Mouse (Mus musculus): Measurements from ENCODE around the gene Tk1. TPM values are rescaled to one million over a fixed set of nuclear protein-coding genes. Genes with fewer than 3 reads are reported as not detected.
"Not testable (repeated sequence)": the region's sequence is repeated elsewhere in the genome, so short reads cannot be mapped to it uniquely, and the experiment has no call there.

The Tk1 gene
- total RNA-seq, 2 experiments from 2014 or later: 2.0 to 3.0 TPM

GRCm38 (mm10) chr11:117824060-117824969 is 1.6 kb downstream of the Tk1 start:
- DNase-seq: peak; percentile 85
- intact Hi-C loops (cut with DNase I): loop anchor here (1.0 to 2.0 kb wide), 3 partner anchors 34 to 439 kb away; partner anchors contain the start of genes Tmc6 and Tmc8

- DNase-seq: no peak
- intact Hi-C loops (cut with DNase I): no loop called here
Measured at GRCm38 (mm10) chr11:117823411-117823810, 2.5 kb downstream of the Tk1 start.

GRCm38 (mm10) chr11:117822728-117823241 is 3.1 kb downstream of the Tk1 start:
- DNase-seq: peak in 1 of 2 experiments; percentile 52
- intact Hi-C loops (cut with DNase I): no loop called here

DNA sequence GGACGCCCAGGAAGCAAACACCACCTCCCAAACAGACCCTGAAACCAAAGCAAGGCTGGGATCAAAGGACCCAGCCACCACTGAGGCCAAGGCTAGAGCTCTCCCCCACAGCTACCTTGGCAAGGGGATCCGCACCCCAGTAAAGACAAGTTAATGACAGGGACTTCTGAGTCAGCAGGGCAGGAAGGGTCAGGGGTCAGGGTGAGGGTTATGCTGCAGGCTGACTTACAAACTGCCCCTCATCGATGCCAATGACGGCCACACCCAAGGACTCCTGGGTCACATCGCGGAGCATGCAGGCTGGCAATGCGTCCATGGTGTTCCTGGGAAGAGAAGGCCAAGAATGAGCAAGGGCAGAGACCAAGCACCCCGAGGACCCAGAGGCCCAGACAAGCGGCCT is 4.0 kb downstream of the Tk1 start:
- DNase-seq: no peak
- intact Hi-C loops (cut with DNase I): no loop called here

- no peak for DNase-seq
- intact Hi-C loops (cut with DNase I): no loop called here
Measured at GRCm38 (mm10) chr11:117820173-117820572, 5.7 kb downstream of the Tk1 start.

DNA sequence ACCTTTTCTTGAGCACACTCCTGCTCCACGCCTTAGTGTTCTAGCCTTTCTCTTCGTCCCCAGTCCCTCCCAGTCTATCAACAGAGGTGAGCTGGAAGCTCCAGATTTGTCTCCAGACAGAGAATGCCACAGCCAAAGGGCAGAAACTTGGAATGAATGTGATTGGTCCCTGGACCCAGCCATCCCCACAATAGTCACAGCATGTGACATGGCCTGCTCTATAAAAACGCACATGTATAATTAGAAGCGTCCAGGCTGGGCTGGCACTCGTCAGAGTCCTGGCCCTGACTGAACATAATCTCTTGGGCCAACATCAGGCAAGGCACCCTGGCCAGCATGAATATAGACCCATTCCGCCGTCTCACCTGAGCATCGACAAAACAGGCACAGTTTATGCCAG is 6.8 kb downstream of the Tk1 start:
- intact Hi-C loops (cut with DNase I): no loop called here
- DNase-seq: peak in 1 of 2 experiments; percentile 58

- no peak for DNase-seq
- intact Hi-C loops (cut with DNase I): no loop called here
Measured at GRCm38 (mm10) chr11:117816389-117816996, 9.4 kb downstream of the Tk1 start.

DNA sequence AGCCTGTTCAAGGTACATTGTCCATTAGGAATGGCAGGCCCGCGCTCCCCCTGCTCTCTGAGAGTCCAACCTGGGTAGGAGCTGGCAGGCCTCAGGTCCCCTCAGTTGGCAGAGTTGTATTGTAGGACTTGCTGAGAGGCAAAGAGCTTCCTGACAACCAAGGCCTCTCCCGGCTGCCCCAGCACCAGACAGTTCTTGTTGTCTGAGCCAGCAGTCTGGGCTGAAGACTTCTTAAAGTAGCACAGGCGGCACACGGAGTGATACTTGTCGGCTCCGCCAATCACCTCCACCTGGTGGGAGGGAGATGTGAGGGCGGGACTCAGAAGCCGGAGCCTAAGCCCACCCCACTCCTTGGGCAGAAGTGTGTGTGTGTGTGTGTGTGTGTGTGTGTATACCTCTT is 10.0 kb downstream of the Tk1 start:
- DNase-seq; intact Hi-C loops (cut with DNase I): not testable (repeated sequence)

GRCm38 (mm10) chr11:117814704-117815366 is 11.1 kb downstream of the Tk1 start:
- intact Hi-C loops (cut with DNase I): no loop called here
- no peak for DNase-seq

- no peak for DNase-seq
- intact Hi-C loops (cut with DNase I): no loop called here
Measured at GRCm38 (mm10) chr11:117813867-117814266, 12.0 kb downstream of the Tk1 start.

DNA sequence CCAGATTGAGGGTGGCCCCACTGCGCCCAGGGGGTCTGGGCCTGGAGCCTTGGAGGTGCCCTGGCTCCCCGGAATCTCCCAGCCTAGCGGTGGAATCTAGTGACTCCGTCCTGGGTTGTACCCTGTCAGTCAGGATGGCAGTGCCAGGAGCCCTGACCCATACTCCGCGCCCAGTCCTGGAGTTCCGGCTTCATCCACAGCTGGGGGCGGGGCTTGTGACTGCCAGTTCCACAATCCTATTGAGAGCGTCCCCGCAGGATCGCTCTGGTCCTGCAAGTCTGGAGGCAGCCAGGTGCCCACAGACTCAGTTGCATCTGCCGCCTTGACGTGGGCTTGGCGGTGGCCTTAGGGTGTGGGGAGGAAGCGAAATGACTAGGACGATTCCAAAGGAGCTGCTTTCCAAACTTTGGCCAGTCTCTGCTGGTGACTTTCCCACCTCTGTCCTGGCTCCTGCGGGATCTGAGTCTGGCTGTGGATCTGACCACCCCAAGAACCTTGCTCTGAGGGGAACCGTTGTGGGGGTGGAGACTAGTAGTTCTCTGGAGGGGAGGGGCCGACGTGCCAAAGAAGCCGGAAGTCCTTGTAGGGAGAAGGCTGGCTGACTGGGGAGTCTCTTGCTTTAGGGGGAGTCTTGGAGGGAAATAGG is 15.4 kb downstream of the Tk1 start:
- intact Hi-C loops (cut with DNase I): no loop called here
- DNase-seq: peak; percentile 84 to 86

DNA sequence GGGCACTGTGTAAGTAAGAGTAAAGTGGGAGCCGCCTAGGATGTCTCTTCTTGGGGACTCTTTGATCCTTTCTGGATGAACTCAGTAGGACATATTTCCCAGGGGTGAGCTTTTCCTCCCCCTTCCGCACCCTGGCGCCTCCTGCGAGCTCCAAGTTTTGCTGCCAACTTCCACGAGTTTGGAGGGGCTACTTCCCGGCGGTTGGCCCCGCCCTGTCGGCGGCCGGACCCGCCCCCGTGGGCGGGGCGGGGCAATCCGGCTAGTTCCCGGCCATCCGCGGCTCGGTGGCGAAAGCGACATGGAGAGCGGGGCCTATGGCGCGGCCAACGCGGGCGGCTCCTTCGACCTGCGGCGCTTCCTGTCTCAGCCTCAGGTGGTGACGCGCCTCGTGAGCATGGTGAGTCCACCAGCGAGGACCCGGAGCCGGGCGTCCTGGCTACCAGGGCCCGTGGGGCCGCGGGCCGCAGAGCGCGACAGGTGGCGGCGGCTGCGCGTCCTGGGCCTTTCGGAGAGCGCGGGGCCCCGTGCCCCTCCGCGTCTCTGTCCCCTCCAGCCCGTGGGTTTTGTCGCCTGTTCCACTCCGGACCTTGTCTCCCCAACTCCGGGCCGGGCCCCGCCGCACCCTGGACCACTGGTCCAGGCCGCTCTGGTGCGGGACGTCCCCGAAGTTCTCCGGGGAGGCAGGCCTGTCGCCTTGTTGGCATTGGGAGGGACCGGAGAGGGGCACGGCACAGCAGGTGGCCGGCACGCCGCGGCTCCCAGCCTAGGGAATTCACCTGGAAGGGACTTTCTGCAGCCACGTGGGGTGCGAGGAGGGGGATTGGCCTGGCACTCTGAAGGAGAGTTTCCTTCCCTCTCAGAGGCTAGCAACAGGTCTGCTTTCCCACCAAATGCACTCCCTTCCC is 16.2 kb downstream of the Tk1 start, which contains the start of the genes Gm20708 and Syngr2:
Gm20708 (plus strand) TSS at position 262 of the 905 bp plus-strand sequence.
Syngr2 (plus strand) TSS at position 262 of the 905 bp plus-strand sequence.
- peak; percentile 83 to 84 for DNase-seq
- intact Hi-C loops (cut with DNase I): no loop called here

GRCm38 (mm10) chr11:117806781-117807180 is 19.1 kb downstream of the Tk1 start:
- intact Hi-C loops (cut with DNase I): no loop called here
- no peak for DNase-seq

DNA sequence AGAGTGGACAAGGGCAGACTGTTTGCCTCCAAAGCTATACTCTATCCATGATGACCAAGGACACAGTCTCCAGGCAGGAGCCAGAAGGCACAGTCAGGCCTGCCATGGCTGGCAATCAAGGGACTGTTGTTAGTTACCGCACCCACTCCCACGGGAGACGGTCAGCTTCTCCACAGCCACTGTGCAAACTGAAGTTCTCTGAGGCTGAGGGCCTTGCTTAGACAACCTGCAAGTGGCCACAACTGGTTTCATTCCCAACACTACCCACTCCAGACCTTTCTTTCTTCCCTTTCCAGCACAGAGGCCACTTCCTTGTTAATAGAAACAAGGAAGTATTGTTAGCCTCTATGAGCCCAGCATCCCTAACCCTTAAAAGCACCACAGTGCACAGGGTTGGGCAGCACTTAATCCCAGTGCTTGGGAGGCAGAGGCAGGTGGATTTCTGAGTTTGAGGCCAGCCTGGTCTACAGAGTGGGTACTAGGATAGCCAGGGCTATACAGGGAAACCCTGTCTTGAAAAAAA is 22.7 kb downstream of the Tk1 start:
- intact Hi-C loops (cut with DNase I): no loop called here
- no peak for DNase-seq

DNA sequence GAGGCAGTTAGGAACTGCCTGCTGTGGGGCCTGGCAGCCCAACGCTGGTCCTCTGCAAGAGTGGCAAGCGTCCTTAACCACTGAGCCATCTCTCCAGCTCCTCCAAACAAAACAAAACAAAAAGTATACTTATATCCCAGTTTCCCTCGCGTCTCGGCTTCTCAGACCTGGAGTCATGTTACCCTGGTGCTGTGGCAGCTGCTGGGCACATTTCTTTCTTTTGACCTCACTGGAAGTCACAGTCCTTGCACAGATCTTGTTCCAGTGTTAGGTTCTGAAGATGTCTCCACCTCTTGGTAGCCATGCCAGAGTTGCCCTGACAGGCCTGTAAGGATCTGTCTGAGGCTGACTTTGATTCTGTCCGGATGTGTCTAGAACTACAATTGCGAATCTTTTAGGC is 24.2 kb downstream of the Tk1 start:
- DNase-seq: no peak
- intact Hi-C loops (cut with DNase I): no loop called here

DNA sequence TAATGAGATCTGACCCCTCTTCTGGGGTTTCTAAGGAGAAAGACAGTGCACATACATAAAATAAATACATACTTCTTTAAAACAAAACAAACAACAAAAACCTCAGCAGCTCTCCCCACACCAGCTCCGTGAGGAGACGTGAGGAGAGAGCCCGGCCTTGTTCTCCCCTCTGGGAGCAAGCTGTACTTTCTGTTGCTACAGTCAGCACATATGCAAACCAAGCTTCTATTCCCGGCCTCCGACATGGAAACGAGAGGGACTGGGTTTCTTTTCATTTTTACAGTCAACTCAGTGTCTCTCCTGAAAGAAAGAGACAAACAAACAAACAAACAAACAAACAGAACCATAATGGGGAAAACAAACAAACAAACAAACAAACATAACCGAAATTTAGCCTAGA is 25.9 kb downstream of the Tk1 start:
- intact Hi-C loops (cut with DNase I): no loop called here
- no peak for DNase-seq

GRCm38 (mm10) chr11:117799174-117799573 is 26.7 kb downstream of the Tk1 start:
- intact Hi-C loops (cut with DNase I): no loop called here
- no peak for DNase-seq

DNA sequence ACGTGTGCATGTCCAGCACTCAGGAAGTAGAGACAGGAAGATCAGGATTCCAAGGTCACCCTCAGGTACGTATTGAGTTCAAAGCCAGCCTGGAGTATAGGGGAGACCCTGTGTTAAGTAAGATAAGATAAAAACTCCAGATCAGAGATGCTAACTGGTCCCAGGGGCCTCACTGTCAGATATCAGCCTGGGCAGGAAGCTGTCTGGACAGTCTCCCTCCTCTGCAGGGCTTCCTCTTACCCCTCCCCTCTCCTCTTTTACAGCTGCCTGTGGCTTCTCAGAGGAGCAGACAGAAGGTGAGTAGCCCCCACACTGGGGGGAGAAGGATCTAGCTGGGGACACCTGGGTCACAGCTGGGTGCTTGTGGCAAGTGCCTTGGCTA is 27.7 kb downstream of the Tk1 start:
- intact Hi-C loops (cut with DNase I): no loop called here
- no peak for DNase-seq

DNA sequence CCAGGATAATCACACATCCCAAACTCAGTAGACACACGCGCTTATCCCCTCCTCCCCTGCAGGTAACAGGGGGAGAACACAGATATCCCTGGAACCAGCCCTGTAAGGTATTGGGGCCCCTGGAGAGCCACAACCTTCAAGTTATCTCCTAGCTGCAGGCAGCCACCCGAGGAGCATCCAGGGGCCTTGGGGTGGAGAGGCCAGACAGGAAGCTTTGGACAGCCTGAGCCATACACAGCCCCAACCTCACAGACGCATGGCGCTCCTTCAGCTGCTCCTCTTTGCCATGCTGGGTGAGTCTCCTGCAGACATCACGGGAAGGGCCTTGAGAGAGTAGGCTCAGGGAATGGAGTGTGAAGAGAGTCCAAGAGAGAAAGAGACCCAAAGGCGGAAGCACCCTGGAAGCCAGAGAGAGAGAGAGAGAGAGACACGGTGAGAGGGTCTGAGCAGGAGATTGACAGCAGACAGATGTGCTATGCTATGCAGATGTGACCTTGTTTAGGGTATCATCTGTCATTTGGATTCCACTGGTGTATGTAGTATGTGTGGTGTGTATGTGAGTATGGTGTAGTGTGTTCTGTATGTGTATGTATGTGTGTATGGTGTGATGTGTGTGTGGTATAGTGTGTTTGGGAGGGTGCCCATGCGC is 28.3 kb downstream of the Tk1 start, which contains the start of gene 6030468B19Rik:
6030468B19Rik (plus strand) TSS at position 150 of the 649 bp plus-strand sequence.
- intact Hi-C loops (cut with DNase I): no loop called here
- no peak for DNase-seq
